Mouse (Mus musculus): ENCODE data around the gene Ciapin1.

Gene Ciapin1

GRCm38 (mm10) chr8:94804546-94805340 lies 33.4 kb downstream of the Ciapin1 start:
- no peak for DNase-seq

GRCm38 (mm10) chr8:94803551-94803950 lies 34.6 kb downstream of the Ciapin1 start:
- DNase-seq: no peak

- DNase-seq: no peak
Measured at GRCm38 (mm10) chr8:94802375-94802774, 35.8 kb downstream of the Ciapin1 start.

- peak; percentile 67 for DNase-seq
Measured at GRCm38 (mm10) chr8:94801293-94802095, 36.7 kb downstream of the Ciapin1 start.

GRCm38 (mm10) chr8:94800278-94800968 lies 37.7 kb downstream of the Ciapin1 start:
- DNase-seq: no peak

- DNase-seq: no peak
Measured at GRCm38 (mm10) chr8:94794782-94795181, 43.4 kb downstream of the Ciapin1 start.

GRCm38 (mm10) chr8:94794368-94794767 lies 43.8 kb downstream of the Ciapin1 start:
- DNase-seq: no peak

GRCm38 (mm10) chr8:94789256-94789955 lies 48.8 kb downstream of the Ciapin1 start:
- DNase-seq: no peak

- peak; percentile 20 for DNase-seq
Measured at GRCm38 (mm10) chr8:94787524-94788501, 50.3 kb downstream of the Ciapin1 start.

GRCm38 (mm10) chr8:94785995-94786595 lies 52.1 kb downstream of the Ciapin1 start:
- no peak for DNase-seq

- peak; percentile 16 for DNase-seq
Measured at GRCm38 (mm10) chr8:94785247-94785985, 52.7 kb downstream of the Ciapin1 start.

GRCm38 (mm10) chr8:94783890-94784289 lies 54.3 kb downstream of the Ciapin1 start:
- DNase-seq: no peak

GRCm38 (mm10) chr8:94781838-94782235 lies 56.3 kb downstream of the Ciapin1 start:
- peak; percentile 37 for DNase-seq

GRCm38 (mm10) chr8:94781155-94781837 lies 56.9 kb downstream of the Ciapin1 start:
- DNase-seq: no peak

GRCm38 (mm10) chr8:94780491-94781154 lies 57.5 kb downstream of the Ciapin1 start:
- no peak for DNase-seq

- no peak for DNase-seq
Measured at GRCm38 (mm10) chr8:94779534-94780294, 58.4 kb downstream of the Ciapin1 start.

GRCm38 (mm10) chr8:94778895-94779533 lies 59.1 kb downstream of the Ciapin1 start:
- DNase-seq: peak; percentile 46

- DNase-seq: no peak
Measured at GRCm38 (mm10) chr8:94778473-94778872, 59.7 kb downstream of the Ciapin1 start.

Measured in retina, postnatal 1 day (tissue).